Mouse (Mus musculus): ENCODE results near the gene Armh4. TPM values are rescaled to one million over a fixed set of nuclear protein-coding genes. Genes with fewer than 3 reads are reported as not detected.

Gene Armh4
- polyA plus RNA-seq, 1 experiment from 2014 or later = 32.9 TPM

DNA sequence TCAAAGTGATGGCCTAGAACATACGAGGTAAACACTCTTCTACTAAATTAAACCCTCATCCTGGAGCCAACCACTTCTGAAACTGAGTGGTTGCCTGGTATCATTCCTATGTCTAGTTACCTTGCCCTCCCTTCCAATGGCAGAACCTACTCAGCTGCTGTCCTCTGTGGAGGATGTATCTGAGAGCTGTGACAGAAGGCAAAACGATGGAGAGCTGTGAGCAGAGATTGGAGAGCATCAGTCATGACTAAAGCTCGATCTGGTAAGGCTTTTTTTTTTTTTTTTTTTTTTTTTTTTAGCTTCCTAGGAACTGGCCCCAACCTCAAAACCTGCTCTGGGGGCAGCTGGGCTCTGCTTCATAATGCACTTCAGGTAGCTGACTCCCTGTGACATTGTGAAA, 60.4 kb downstream of the Armh4 start:
- no peak overlapping the region for H3K27ac ChIP-seq
- WGBS = 76% methylated on average over 3 of the region's 3 CpGs
- no peak for ATAC-seq

DNA sequence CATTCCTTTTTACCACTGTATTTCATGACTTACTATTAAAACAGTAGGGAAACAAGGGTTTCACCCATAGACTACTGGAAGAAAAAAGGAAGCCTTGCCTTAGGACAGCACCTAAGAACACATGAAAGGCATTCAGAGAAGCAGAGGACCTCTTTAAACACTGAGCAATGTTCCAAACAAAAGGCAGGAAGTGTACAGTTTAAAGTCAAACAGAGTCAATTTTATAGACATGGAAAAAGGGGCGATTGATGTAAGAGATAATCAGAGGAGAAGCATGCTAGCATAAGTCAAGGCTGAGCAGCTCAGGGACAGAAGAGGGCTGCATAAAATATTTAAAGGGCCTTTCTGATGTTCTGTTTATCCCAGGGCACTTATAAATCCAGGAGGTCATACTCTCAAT, 61.9 kb downstream of the Armh4 start:
- 77% methylated on average over 1 of the region's 1 CpGs for WGBS
- H3K4me3 ChIP-seq (replicated peaks) = no peak overlapping the region
- H3K9ac ChIP-seq (replicated peaks) = no peak overlapping the region
- no peak for ATAC-seq
- no peak overlapping the region for H3K27ac ChIP-seq
- H3K4me1 ChIP-seq (replicated peaks) = no peaks in the 10 kb centered on the region
- H3K36me3 ChIP-seq = no peaks in the 10 kb centered on the region
- no peaks in the 10 kb centered on the region for H3K27me3 ChIP-seq
- no peaks in the 10 kb centered on the region for H3K9me3 ChIP-seq
- H3K4me2 ChIP-seq (replicated peaks) = no peak overlapping the region

More for the DNA sequence above, 60.4 kb downstream of the Armh4 start:
- no peak overlapping the region for H3K4me2 ChIP-seq (replicated peaks)
- H3K27me3 ChIP-seq = no peaks in the 10 kb centered on the region
- no peak overlapping the region for H3K4me3 ChIP-seq (replicated peaks)
- no peaks in the 10 kb centered on the region for H3K36me3 ChIP-seq
- no peak overlapping the region for H3K9ac ChIP-seq (replicated peaks)
- H3K4me1 ChIP-seq (replicated peaks) = no peaks in the 10 kb centered on the region
- H3K9me3 ChIP-seq = no peaks in the 10 kb centered on the region

DNA sequence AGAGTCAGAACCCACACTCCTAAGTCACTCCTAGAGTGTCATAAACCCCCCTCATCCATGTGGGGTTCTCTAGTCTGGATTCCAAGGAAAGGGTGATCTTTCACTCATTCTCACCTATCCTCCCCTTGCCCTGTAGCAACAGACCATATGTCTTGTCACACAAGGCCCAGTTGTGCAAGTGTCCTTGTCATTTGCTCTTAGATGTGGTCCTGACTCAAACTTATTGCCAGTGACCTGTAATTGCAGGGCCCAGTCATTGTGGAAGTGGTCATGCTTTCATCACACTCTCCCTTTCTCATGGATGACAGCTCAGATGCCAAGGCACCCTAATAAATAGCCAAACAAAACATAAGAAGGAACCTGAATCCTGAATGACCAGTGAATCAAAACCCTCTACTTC, 63.5 kb downstream of the Armh4 start:
- Histone ChIP-seq H3K36me3 (no peaks in the 10 kb centered on the region), H3K4me3 (replicated peaks) (no peak overlapping the region), H3K9me3 (no peaks in the 10 kb centered on the region), H3K4me2 (replicated peaks) (no peak overlapping the region), H3K9ac (replicated peaks) (no peak overlapping the region), H3K27me3 (no peaks in the 10 kb centered on the region), H3K4me1 (replicated peaks) (no peaks in the 10 kb centered on the region), H3K27ac (no peak overlapping the region)
- ATAC-seq = no peak

DNA sequence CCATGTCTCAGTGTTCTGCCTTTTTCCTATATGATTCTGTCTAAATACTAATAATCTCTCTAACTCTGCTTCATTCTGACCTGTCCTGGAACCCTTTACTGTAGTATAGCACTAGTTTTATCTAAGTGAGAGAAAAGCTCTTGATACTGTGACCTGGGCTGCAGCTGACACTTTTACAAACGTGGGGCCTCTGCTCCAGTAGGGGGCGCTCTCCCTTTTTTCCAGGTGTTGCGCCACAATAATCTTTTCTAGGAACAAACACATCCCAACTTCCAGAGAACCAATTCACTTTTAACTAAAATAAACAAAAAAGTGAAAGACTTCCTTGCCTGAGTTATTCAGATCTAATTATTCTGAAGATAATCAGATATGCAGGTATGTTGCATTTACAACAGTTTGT, 72.2 kb downstream of the Armh4 start:
- 41% methylated on average over 3 of the region's 3 CpGs for WGBS
- Histone ChIP-seq H3K4me3 (replicated peaks) (no peak overlapping the region), H3K27me3 (no peaks in the 10 kb centered on the region), H3K36me3 (no peaks in the 10 kb centered on the region), H3K4me1 (replicated peaks) (no peaks in the 10 kb centered on the region), H3K9me3 (no peaks in the 10 kb centered on the region), H3K9ac (replicated peaks) (no peak overlapping the region), H3K27ac (no peak overlapping the region), H3K4me2 (replicated peaks) (no peak overlapping the region)
- ATAC-seq = no peak

DNA sequence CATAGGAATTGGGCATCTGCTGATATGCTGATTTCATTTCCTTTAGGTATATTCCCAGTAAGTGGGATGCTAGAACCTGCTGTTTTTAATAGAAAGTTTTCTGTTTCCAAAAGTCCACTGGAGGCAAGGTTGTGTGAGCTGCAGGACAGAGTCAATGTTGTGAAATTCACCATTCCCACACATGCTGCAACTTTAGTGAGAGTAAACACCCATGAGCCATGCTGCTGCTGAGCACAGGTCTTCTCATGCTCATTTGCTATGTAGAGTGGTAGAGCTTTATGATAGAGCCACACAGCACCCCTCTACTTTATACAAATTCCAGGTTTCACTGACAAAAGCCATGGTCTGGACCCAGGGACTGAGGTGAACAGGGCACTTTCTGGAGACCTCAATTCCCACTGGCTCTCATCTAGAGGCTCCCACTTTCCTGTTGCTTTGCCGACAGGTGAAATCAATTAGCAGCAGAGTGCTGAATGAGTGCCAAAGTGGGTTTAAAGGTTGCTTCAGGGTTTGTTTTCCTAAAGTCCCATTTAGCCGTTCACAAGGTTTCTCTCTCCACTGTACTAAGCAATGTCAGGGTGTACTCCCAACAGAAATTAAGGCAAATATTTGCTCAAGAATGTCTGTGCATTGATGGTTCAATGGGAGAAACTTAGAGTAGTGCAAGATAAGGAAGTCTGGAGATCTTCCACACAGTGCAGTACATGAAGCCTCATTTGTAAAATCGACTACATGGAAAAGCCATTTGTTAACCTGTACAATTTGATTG, 79.6 kb downstream of the Armh4 start:
- H3K9me3 ChIP-seq = no peaks in the 10 kb centered on the region
- no peaks in the 10 kb centered on the region for H3K36me3 ChIP-seq
- no peak overlapping the region for H3K4me2 ChIP-seq (replicated peaks)
- H3K27ac ChIP-seq = no peak overlapping the region
- 80% methylated on average over 3 of the region's 3 CpGs for WGBS
- no peaks in the 10 kb centered on the region for H3K4me1 ChIP-seq (replicated peaks)
- no peak overlapping the region for H3K9ac ChIP-seq (replicated peaks)
- no peak for ATAC-seq
- no peak overlapping the region for H3K4me3 ChIP-seq (replicated peaks)
- no peaks in the 10 kb centered on the region for H3K27me3 ChIP-seq

DNA sequence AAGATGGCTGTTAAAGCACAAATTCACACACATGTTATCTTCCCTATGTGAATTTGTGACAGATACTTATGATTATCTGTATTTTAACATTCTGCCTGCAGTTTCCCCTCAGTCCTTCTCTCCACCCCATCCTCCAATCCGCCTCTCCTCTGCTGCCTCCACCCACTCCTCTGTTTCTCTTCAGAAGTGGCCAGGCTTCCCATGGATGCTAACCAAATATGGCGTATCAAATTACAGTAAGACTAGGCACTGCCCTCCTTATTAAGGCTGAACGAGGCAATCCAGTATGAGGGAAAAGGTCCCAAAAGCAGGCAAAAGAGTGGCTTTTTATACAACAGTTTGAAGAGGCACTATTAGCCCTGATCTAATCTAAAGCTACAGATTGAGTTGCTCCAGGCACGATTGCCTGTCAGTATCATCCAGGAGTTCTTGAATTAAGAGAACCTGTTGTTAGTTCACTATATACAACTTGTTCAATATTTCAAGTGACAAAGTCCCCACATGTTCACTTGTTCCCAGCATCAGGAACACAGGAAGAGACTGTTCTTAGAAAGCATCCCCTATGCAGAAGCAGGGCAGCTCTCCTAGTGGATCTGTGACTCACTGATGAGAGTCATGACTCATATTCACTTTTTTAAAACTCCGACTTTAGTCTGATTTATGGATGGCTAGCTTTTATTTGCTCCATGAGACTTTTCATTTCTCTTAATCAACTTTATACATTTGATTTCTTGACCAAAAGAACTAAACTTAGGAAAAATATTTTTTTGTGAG, 103.5 kb downstream of the Armh4 start:
- H3K9me3 ChIP-seq = no peaks in the 10 kb centered on the region
- no peak for ATAC-seq
- no peak overlapping the region for H3K4me2 ChIP-seq (replicated peaks)
- no peaks in the 10 kb centered on the region for H3K36me3 ChIP-seq
- 65% methylated on average over 5 of the region's 5 CpGs for WGBS
- no peak overlapping the region for H3K4me3 ChIP-seq (replicated peaks)
- H3K4me1 ChIP-seq (replicated peaks) = peaks cover 9% of the 10 kb centered on the region; the same call in 1 of the 2 replicates
- H3K9ac ChIP-seq (replicated peaks) = no peak overlapping the region
- no peak overlapping the region for H3K27ac ChIP-seq
- no peaks in the 10 kb centered on the region for H3K27me3 ChIP-seq

DNA sequence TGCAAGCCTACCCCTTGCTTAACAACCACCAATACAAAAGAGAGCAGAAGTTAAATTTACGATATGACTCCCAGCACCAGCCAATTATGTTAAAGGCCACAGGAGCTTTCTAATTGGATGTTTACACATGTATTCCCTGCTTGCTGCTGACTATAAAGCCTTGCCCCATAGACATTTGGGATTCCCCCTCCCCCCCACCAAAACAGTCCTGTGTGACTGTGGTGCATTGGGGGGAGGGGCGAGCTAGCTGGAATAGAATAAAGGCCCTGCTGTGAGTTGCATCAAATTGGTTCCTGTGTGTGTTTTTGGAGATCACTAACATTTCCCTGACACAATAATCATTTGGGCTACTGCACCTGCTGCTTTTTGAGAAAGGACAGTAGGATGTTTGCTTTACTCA, 106.6 kb downstream of the Armh4 start:
- Histone ChIP-seq H3K27me3 (no peaks in the 10 kb centered on the region), H3K27ac (no peak overlapping the region), H3K4me3 (replicated peaks) (no peak overlapping the region), H3K4me2 (replicated peaks) (no peak overlapping the region), H3K4me1 (replicated peaks) (peaks cover 4% of the 10 kb centered on the region; the same call in 1 of the 2 replicates), H3K36me3 (no peaks in the 10 kb centered on the region), H3K9me3 (no peaks in the 10 kb centered on the region), H3K9ac (replicated peaks) (no peak overlapping the region)
- ATAC-seq = no peak
- 60% methylated on average over 2 of the region's 2 CpGs for WGBS

DNA sequence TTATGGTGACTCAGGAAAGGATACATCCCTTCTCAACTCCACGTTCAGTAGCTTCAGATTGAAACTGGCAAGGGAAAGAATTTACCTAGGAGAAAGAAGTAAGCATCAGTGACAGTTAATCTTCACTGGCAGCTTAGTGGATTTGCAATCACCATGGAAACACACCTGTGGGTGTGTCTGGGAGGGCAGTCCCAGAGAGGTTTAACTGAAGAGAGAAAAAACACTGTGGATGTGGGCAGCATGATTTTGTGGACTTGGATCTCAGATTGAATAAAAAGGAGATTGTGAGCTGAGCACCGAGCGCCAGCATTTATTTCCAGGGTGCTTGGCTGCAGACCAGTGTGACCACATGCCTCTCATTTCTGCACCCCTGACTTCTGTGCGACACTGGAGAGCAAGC, 122.7 kb downstream of the Armh4 start:
- Histone ChIP-seq H3K9me3 (no peaks in the 10 kb centered on the region), H3K4me2 (replicated peaks) (no peak overlapping the region), H3K9ac (replicated peaks) (no peak overlapping the region), H3K27me3 (no peaks in the 10 kb centered on the region), H3K4me1 (replicated peaks) (peaks cover 4% of the 10 kb centered on the region; the same call in 1 of the 2 replicates), H3K27ac (no peak overlapping the region), H3K4me3 (replicated peaks) (no peak overlapping the region), H3K36me3 (no peaks in the 10 kb centered on the region)
- no peak for ATAC-seq
- WGBS = 37% methylated on average over 4 of the region's 4 CpGs

DNA sequence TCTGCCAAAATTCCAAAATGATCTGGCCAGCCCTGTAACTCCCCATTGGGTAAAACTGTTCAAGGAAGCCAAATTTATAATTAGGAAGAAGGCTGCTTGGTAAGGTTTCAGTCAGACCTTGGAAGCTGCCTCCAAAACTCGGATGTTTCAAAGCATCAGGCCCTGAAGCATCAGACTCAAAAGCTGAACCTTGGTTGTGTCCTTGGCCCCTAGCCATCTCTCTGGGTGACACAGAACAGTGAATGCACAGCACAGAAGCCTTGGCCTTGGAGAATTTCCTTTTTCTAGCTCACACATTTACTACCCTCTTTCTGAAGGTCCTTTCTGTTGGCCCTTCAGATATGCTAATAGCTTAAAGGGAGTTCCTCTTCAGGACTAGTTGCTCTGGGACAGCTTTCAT, 134.0 kb downstream of the Armh4 start:
- WGBS = 74% methylated on average over 1 of the region's 1 CpGs
- Histone ChIP-seq H3K27me3 (no peaks in the 10 kb centered on the region), H3K27ac (no peak overlapping the region), H3K36me3 (no peaks in the 10 kb centered on the region), H3K4me2 (replicated peaks) (no peak overlapping the region), H3K9ac (replicated peaks) (no peak overlapping the region), H3K4me3 (replicated peaks) (no peak overlapping the region), H3K9me3 (no peaks in the 10 kb centered on the region), H3K4me1 (replicated peaks) (no peaks in the 10 kb centered on the region)
- ATAC-seq = no peak

DNA sequence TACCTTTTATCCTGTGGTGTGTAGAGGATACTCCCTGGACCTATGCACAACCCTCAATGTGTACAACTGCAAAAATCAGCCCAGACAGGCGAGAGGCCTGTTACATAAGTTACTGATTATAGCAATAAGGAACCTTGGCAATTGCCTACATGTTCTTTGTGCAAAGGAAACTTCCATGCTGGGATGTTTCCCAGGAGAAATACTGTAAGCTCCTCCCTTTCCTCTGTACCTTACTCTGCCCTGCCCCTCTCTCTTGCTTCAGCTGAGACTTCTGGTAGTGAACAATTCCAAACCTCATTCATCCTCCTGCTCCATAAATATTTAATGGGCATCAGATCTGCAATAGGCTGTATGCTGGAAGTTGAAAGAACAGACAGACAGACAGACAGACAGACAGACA, 145.8 kb downstream of the Armh4 start:
- no peak for ATAC-seq
- Histone ChIP-seq H3K27me3 (no peaks in the 10 kb centered on the region), H3K4me2 (replicated peaks) (no peak overlapping the region), H3K4me3 (replicated peaks) (no peak overlapping the region), H3K36me3 (no peaks in the 10 kb centered on the region), H3K9me3 (no peaks in the 10 kb centered on the region), H3K4me1 (replicated peaks) (no peaks in the 10 kb centered on the region), H3K9ac (replicated peaks) (no peak overlapping the region), H3K27ac (no peak overlapping the region)
- 73% methylated on average over 1 of the region's 1 CpGs for WGBS

DNA sequence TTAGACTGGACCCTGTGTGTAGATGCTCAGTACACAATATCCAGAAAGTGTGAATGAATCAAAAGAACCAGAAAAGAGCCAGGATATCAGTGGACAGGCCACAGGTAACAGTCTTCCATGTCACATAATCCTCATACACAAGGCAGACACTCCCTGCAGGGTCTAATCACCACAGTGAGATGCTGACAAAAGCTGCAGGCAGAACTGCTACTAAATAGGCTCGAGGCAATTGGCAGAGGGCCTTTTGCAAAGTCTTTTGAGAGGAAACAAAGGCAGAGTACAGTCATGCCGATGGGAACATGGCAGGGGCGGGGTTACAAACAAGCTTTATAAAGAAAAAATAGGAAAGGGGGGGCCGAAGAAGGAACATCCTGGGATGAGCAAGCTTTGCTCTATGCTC, 157.1 kb downstream of the Armh4 start:
- Histone ChIP-seq H3K27ac (no peak overlapping the region), H3K4me1 (replicated peaks) (peaks cover 8% of the 10 kb centered on the region), H3K9me3 (no peaks in the 10 kb centered on the region), H3K36me3 (no peaks in the 10 kb centered on the region), H3K4me3 (replicated peaks) (no peak overlapping the region), H3K9ac (replicated peaks) (no peak overlapping the region), H3K4me2 (replicated peaks) (no peak overlapping the region), H3K27me3 (no peaks in the 10 kb centered on the region)
- 0 out of 2 replicates have a peak, but pooled peaks have one; percentile 17 for ATAC-seq
- WGBS = 25% methylated on average over 4 of the region's 4 CpGs

All from midbrain, embryonic 13.5 days (tissue).